In genomic region chr13:20231837-20232728, GRCm38 (mm10) we compare ENCODE assay signal across 7 mouse cellular contexts.
DNase-seq lines count a peak whose midpoint lies in the region; ATAC-seq and TF ChIP-seq lines count a peak whose summit lies in the region.

No protein-coding gene starts in this region.

- H3K9me3 ChIP-seq in neural tube, embryonic 13.5 days, result no peaks in the 10 kb centered on the region
- no peaks in the 10 kb centered on the region for H3K9me3 ChIP-seq in neural tube, embryonic 15.5 days (replicated peaks)
- H3K9me3 ChIP-seq in heart, embryonic 16.5 days (replicated peaks; ENCODE audit: control insufficient read depth, low read length), result no peaks in the 10 kb centered on the region

- no peak for TF ChIP-seq POLR2A in testis, adult 2 months (IDR thresholded peaks at IDR 0.05; ENCODE audit: control insufficient read depth, low read depth, low read length)

- H3K4me2 ChIP-seq in neural tube, embryonic 13.5 days, result no peak overlapping the region
- no peak overlapping the region for H3K4me2 ChIP-seq in neural tube, embryonic 15.5 days
- H3K4me2 ChIP-seq in heart, embryonic 16.5 days (ENCODE audit: low read depth, low read length), result no peak overlapping the region

- no peak overlapping the region for H3K9ac ChIP-seq in neural tube, embryonic 13.5 days
- H3K9ac ChIP-seq in neural tube, embryonic 15.5 days (replicated peaks), result no peak overlapping the region
- H3K9ac ChIP-seq in heart, embryonic 16.5 days (ENCODE audit: low read length), result no peak overlapping the region

- peak overlapping the region; percentile 61 for H3K27ac ChIP-seq in neural tube, embryonic 13.5 days (replicated peaks)
- no peak overlapping the region for H3K27ac ChIP-seq in neural tube, embryonic 15.5 days (replicated peaks)
- H3K27ac ChIP-seq in heart, embryonic 16.5 days (ENCODE audit: low read length), result peak overlapping the region; percentile 52
- peak overlapping the region; percentile 46; the same call in 1 of the 2 replicates for H3K27ac ChIP-seq in testis, adult 2 months (ENCODE audit: control insufficient read depth, insufficient read depth, low read depth, low read length)

- TF ChIP-seq CTCF in testis, adult 2 months (IDR thresholded peaks at IDR 0.05; ENCODE audit: control insufficient read depth, insufficient read depth, insufficient replicate concordance, low read depth, low read length), result no peak

- peak; percentile 37 for DNase-seq in embryo, embryonic 10.5 days (ENCODE audit: low spot score)
- peak; percentile 90 for DNase-seq in kidney, postnatal 10 days

- no peak overlapping the region for H3K4me3 ChIP-seq in neural tube, embryonic 13.5 days
- H3K4me3 ChIP-seq in neural tube, embryonic 15.5 days (replicated peaks), result no peak overlapping the region
- H3K4me3 ChIP-seq in heart, embryonic 16.5 days (ENCODE audit: low read length), result no peak overlapping the region
- H3K4me3 ChIP-seq in testis, adult 2 months (ENCODE audit: control insufficient read depth, low read depth, low read length), result no peak overlapping the region

- no peaks in the 10 kb centered on the region for H3K36me3 ChIP-seq in neural tube, embryonic 13.5 days
- H3K36me3 ChIP-seq in neural tube, embryonic 15.5 days, result no peaks in the 10 kb centered on the region
- H3K36me3 ChIP-seq in heart, embryonic 16.5 days (ENCODE audit: control insufficient read depth, insufficient read depth), result no peaks in the 10 kb centered on the region
- no peaks in the 10 kb centered on the region for H3K36me3 ChIP-seq in testis, adult 2 months (ENCODE audit: control insufficient read depth, insufficient read depth, low read length)

- no peak for ATAC-seq in neural tube, embryonic 13.5 days (ENCODE audit: low read depth)
- ATAC-seq in neural tube, embryonic 15.5 days (ENCODE audit: low FRiP score), result no peak
- peak; percentile 70 for ATAC-seq in heart, embryonic 16.5 days (replicated peaks; ENCODE audit: extremely low read depth, insufficient read depth, low FRiP score)
- ATAC-seq in megakaryocyte-erythroid progenitor cell, adult 5-6 weeks (replicated peaks; ENCODE audit: low FRiP score, low TSS enrichment, poor library complexity, severe bottlenecking), result peak; percentile 44; the same call in 1 of the 2 replicates

- H3K27me3 ChIP-seq in neural tube, embryonic 13.5 days, result no peaks in the 10 kb centered on the region
- H3K27me3 ChIP-seq in neural tube, embryonic 15.5 days (replicated peaks), result no peaks in the 10 kb centered on the region
- H3K27me3 ChIP-seq in heart, embryonic 16.5 days (ENCODE audit: control insufficient read depth, insufficient read depth, low read length), result no peaks in the 10 kb centered on the region
- no peaks in the 10 kb centered on the region for H3K27me3 ChIP-seq in testis, adult 2 months (ENCODE audit: control insufficient read depth, insufficient read depth, low read length)

- 69% methylated on average over 11 of the region's 11 CpGs for WGBS in neural tube, embryonic 13.5 days
- 62% methylated on average over 11 of the region's 11 CpGs for WGBS in neural tube, embryonic 15.5 days
- 32% methylated on average over 11 of the region's 11 CpGs for WGBS in heart, embryonic 16.5 days

- H3K4me1 ChIP-seq in neural tube, embryonic 13.5 days (replicated peaks), result peaks cover 16% of the 10 kb centered on the region
- no peaks in the 10 kb centered on the region for H3K4me1 ChIP-seq in neural tube, embryonic 15.5 days
- peaks cover 4% of the 10 kb centered on the region for H3K4me1 ChIP-seq in heart, embryonic 16.5 days (ENCODE audit: control insufficient read depth, insufficient read depth, low read length)
- H3K4me1 ChIP-seq in testis, adult 2 months (ENCODE audit: control insufficient read depth, insufficient read depth, low read length), result no peaks in the 10 kb centered on the region; the same call in 1 of the 2 replicates

Comparison
In these comparisons a context has a peak if more than half of its experiments do, and no peak if none do; other contexts are left out.
1. ATAC-seq: peak in heart, embryonic 16.5 days (single experiment) and megakaryocyte-erythroid progenitor cell, adult 5-6 weeks (single experiment); none in neural tube, embryonic 13.5 days (single experiment) and neural tube, embryonic 15.5 days (single experiment).